Mouse (Mus musculus): ENCODE results near the gene Igf2r. TPM values are rescaled to one million over a fixed set of nuclear protein-coding genes. Genes with fewer than 3 reads are reported as not detected.

The Igf2r gene
- 10 to 100 TPM; 25.8 to 25.9 TPM for total RNA-seq (2021)
- long read RNA-seq, experiment 1, full-length matches to known transcripts = 1 of 5 reads
- long read RNA-seq, experiment 1, partial matches to known transcripts = 3 of 5 reads
- long read RNA-seq, experiment 1, other reads (novel, unspliced or antisense) = 1 of 5 reads
- long read RNA-seq, experiment 2, full-length matches to known transcripts = 2 of 6 reads
- long read RNA-seq, experiment 2, partial matches to known transcripts = 2 of 6 reads
- long read RNA-seq, experiment 2, other reads (novel, unspliced or antisense) = 2 of 6 reads

DNA sequence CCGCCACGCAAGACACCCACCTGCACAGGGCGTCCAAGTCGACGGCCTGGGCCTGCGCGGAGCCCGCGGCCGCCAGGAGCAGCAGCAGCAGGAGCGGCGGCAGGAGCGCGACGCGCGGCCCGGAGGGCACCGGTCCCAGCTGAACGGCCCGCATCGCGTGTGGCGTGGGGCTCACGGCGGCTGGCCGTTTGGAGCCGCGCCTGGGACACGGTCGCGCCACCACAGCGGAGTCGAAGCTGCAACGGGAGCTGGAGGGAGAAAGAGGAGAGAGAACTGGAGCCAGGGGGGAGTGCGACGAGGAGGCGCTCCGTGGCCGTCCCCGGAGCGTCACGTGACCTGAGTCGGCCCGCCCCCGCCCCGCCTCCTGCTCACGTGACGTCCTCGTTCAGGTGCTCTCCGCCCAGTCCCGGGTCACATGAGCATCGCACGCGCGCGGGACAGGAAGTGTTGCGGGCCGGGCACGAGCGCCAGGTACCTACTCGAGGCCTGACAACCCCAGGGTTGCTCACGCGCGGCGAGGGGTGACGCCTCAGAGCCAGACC lies at the start of gene Igf2r:
Gene Igf2r, minus strand, starts transcription at position 285 of the 542 bp plus-strand sequence.
- intact Hi-C loops (cut with DNase I) = no loop called here
- DNase-seq (ENCODE audit: low spot score in 2 of 2) = peak; percentile 70 to 82

GRCm38 (mm10) chr17:12815885-12816284 lies 46.4 kb upstream of the Igf2r start:
- intact Hi-C loops (cut with DNase I) = loop anchor here (10.0 kb wide), 1 partner anchor 281 kb away; no protein-coding TSS in a partner anchor
- no peak for DNase-seq (ENCODE audit: low spot score in 2 of 2)

DNA sequence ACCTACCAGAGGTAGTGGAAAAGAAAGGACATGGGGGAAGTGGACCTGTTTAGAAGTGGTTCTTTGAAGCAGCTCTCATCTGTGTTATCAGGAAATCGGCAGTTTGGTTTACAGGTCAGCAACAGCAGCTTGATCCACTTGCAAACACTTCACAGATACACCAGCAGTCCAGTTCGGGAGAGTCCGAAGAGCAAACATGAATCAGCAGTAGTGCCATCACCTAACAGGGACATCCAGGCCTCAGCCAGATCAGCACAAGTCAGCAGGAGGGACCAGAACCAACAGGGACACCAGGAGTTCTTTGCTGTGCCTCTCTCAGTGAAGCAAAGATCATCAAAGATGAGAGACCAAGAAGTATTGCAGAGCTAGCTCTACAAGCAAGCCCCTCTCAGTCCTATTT lies 45.0 kb upstream of the Igf2r start:
- DNase-seq (ENCODE audit: low spot score in 2 of 2) = no peak
- intact Hi-C loops (cut with DNase I) = loop anchor here (5.0 to 10.0 kb wide), 2 partner anchors 102 to 280 kb away; no protein-coding TSS in a partner anchor

- no peak for DNase-seq (ENCODE audit: low spot score in 2 of 2)
- intact Hi-C loops (cut with DNase I) = loop anchor here (2.0 to 10.0 kb wide), 3 partner anchors 99 to 394 kb away; no protein-coding TSS in a partner anchor
These were observed 41.5 kb upstream of the Igf2r start for GRCm38 (mm10) chr17:12810973-12811303.

- DNase-seq (ENCODE audit: low spot score in 2 of 2) = peak; percentile 49 to 63
- intact Hi-C loops (cut with DNase I) = loop anchor here (2.0 to 10.0 kb wide), 3 partner anchors 98 to 394 kb away; no protein-coding TSS in a partner anchor
These were observed 40.9 kb upstream of the Igf2r start for GRCm38 (mm10) chr17:12810103-12810972.

- intact Hi-C loops (cut with DNase I) = no loop called here
These were observed 39.4 kb upstream of the Igf2r start for GRCm38 (mm10) chr17:12808851-12809250.

GRCm38 (mm10) chr17:12804584-12805445 lies 35.4 kb upstream of the Igf2r start:
- no peak for DNase-seq (ENCODE audit: low spot score in 2 of 2)
- intact Hi-C loops (cut with DNase I) = no loop called here

More at GRCm38 (mm10) chr17:12808851-12809250, 39.4 kb upstream of the Igf2r start:
- no peak for DNase-seq (ENCODE audit: low spot score in 2 of 2)

- intact Hi-C loops (cut with DNase I) = no loop called here
- DNase-seq (ENCODE audit: low spot score in 2 of 2) = no peak
These were observed 32.5 kb upstream of the Igf2r start for GRCm38 (mm10) chr17:12801861-12802540.

- intact Hi-C loops (cut with DNase I) = loop anchor here (5.0 kb wide), 1 partner anchor 68 kb away; the partner anchor contains the start of gene Mas1
- DNase-seq (ENCODE audit: low spot score in 2 of 2) = no peak
These were observed 30.2 kb upstream of the Igf2r start for GRCm38 (mm10) chr17:12799368-12800275.

DNA sequence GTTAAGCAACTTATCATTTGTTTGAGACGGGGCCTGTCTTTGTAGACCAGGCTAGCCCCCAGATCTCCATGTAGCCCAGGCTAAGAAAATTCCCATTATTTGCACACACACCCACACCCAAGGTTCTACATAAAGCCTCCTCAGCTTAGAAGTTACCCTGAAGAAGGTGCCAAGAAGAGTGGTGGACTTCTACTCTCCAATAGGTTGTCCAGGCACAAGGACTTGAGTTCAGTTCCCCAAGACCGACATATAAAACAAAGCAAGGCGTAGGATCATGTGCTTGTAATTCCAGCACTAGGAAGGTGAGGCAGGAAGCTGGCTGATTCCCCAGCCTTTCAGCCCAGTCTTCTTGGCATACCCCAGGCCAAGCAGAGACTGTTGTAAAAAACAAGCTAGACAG lies 29.1 kb upstream of the Igf2r start:
- no peak for DNase-seq (ENCODE audit: low spot score in 2 of 2)
- intact Hi-C loops (cut with DNase I) = loop anchor here (5.0 kb wide), 1 partner anchor 69 kb away; the partner anchor contains the start of gene Mas1

- intact Hi-C loops (cut with DNase I) = loop anchor here (5.0 kb wide), 1 partner anchor 70 kb away; the partner anchor contains the start of gene Mas1
- no peak for DNase-seq (ENCODE audit: low spot score in 2 of 2)
These were observed 28.1 kb upstream of the Igf2r start for GRCm38 (mm10) chr17:12797427-12798029.

DNA sequence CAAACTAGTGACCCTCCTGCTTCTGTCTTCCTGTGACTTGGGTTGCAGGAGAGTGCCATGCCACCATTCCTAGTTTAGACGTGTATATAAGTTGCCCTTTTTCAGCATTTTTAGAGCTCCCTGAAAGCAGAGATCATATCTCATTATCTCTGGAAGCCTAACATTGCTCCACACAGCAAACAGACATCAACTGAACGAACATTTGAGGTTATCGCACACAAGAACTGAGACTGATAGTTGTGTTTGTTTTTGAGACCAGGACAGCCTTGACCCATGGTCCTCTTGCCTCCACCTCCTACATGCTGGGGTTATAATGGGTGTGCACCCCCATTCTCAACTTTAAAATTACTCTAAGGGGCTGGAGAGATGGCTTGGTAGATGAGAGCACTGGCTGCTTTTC lies 27.2 kb upstream of the Igf2r start:
- DNase-seq (ENCODE audit: low spot score in 2 of 2) = no peak
- intact Hi-C loops (cut with DNase I) = loop anchor here (5.0 kb wide), 1 partner anchor 71 kb away; the partner anchor contains the start of gene Mas1

- intact Hi-C loops (cut with DNase I) = no loop called here
- DNase-seq (ENCODE audit: low spot score in 2 of 2) = peak in 1 of 2 experiments; percentile 14
These were observed 24.4 kb upstream of the Igf2r start for GRCm38 (mm10) chr17:12793660-12794406.

- no peak for DNase-seq (ENCODE audit: low spot score in 2 of 2)
- intact Hi-C loops (cut with DNase I) = no loop called here
These were observed 23.1 kb upstream of the Igf2r start for GRCm38 (mm10) chr17:12792422-12793206.

DNA sequence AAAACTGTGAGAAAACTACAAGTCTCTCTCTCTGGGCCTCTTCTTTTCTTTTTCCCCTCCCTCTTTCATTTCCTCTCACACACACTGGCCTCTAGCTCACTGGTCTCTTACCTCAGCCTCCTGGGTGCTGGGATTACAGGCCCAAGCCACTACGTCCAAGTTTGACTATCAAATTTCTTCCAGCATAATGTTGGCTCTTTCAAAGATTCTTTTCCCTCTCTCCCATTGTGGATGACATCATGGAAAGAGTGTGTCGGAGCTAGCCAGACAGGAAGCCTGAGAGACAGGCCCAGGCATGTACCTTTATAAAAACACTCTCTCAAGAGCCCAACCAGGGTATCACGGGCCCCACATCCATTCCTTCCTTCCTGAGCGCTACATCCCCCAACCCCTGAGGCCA lies 22.0 kb upstream of the Igf2r start:
- intact Hi-C loops (cut with DNase I) = no loop called here
- DNase-seq (ENCODE audit: low spot score in 2 of 2) = no peak

GRCm38 (mm10) chr17:12791079-12791406 lies 21.6 kb upstream of the Igf2r start:
- intact Hi-C loops (cut with DNase I) = no loop called here
- DNase-seq (ENCODE audit: low spot score in 2 of 2) = no peak

Data from left cerebral cortex, postnatal 14 days (tissue).